Mouse (Mus musculus) cerebellum, adult 2 months (tissue): Measurements from ENCODE around the gene Fyn. TPM values are rescaled to one million over a fixed set of nuclear protein-coding genes. Genes with fewer than 3 reads are reported as not detected.

Source experiments
- DNase-seq, 2 experiments: peaks; one replicate each; pipeline ENCODE4 v3.0.0; 2021
- H3K27ac ChIP-seq: fragments of 200-500 bp; 2 replicates; pipeline ENCODE4 v1.5.1; 2012; ENCODE audit warnings: low read length, control low read depth, inconsistent platforms; ENCODE audit not compliant: insufficient read depth
- H3K27me3 ChIP-seq: fragments of 200-500 bp; 2 replicates; pipeline ENCODE4 v1.6.1; 2012; ENCODE audit warnings: inconsistent platforms, mild to moderate bottlenecking, low read length, moderate library complexity; ENCODE audit not compliant: control insufficient read depth, insufficient read depth
- H3K4me1 ChIP-seq: fragments of 200-500 bp; 2 replicates; pipeline ENCODE4 v1.6.1; 2011; ENCODE audit warnings: low read length; ENCODE audit not compliant: control insufficient read depth, insufficient read depth
- H3K4me3 ChIP-seq: fragments of 200-500 bp; replicated peaks from 2 replicates; pipeline ENCODE3; 2011; ENCODE audit warnings: mild to moderate bottlenecking, low read depth, low read length, control low read depth; ENCODE audit not compliant: insufficient read depth
- CTCF ChIP-seq: fragments of 200-500 bp; IDR thresholded peaks from 2 replicates; pipeline ENCODE4 v1.5.1; 2011; ENCODE audit warnings: low read depth, mild to moderate bottlenecking, control low read depth, low read length, moderate library complexity, borderline replicate concordance; ENCODE audit not compliant: insufficient read depth
- POLR2A ChIP-seq: fragments of 200-500 bp; IDR thresholded peaks from 2 replicates; pipeline ENCODE4 v1.6.1; 2011; ENCODE audit warnings: low read length, control low read depth, borderline replicate concordance; ENCODE audit not compliant: insufficient read depth
- WGBS: fragments of 180-500 bp; shearing (Covaris S2); methylation state at CpG from one replicate; pipeline ENCODE4 v1.1.7; 2018; 5-methylcytosine and 5-hydroxymethylcytosine counted together
- polyA plus RNA-seq: library from polyadenylated mRNA; depleted of rRNA; stranded (reverse); fragments of >200 nt; gene quantifications from 2 replicates; pipeline ENCODE4 v1.2.3, GENCODE M21; 2012

Gene Fyn
- polyA plus RNA-seq, 1 experiment: 104 TPM

- Histone ChIP-seq H3K27ac (no peak overlapping the region), H3K4me3 (no peak overlapping the region), H3K4me1 (peaks cover 62% of the 10 kb centered on the region), H3K27me3 (no peaks in the 10 kb centered on the region)
- 18% methylated on average over 13 of the region's 13 CpGs for WGBS
- peak; percentile 80 to 82 for DNase-seq
- TF ChIP-seq CTCF (no peak), POLR2A (no peak)
Observed at GRCm38 (mm10) chr10:39501977-39502706, 133.5 kb downstream of the Fyn start.

GRCm38 (mm10) chr10:39503331-39503730 lies 134.7 kb downstream of the Fyn start:
- DNase-seq: no peak
- Histone ChIP-seq H3K4me1 (peaks cover 61% of the 10 kb centered on the region), H3K27ac (no peak overlapping the region), H3K27me3 (no peaks in the 10 kb centered on the region), H3K4me3 (no peak overlapping the region)
- WGBS: 98% methylated on average over 5 of the region's 5 CpGs
- TF ChIP-seq CTCF (no peak), POLR2A (no peak)

DNA sequence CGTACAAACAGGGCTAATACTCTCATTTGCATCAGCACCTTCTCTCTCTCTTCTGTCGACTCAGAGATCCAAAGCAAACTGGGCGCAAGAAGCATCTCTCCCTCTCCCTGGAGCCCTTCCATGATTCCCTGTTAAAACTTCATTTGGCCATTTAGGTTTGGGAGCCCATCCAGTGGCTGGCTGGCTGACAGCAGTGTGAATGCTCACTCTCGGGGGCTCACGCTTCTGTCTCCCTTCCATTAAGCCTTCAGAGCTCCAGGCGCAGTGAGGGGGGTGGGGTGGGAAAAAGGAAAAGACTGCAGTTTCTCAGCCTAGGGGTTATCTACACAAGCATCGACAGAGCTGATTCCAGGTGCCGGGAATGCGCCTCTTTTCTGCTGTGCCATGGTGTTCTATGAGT lies 136.4 kb downstream of the Fyn start:
- 35% methylated on average over 9 of the region's 9 CpGs for WGBS
- TF ChIP-seq CTCF (no peak), POLR2A (no peak)
- Histone ChIP-seq H3K4me1 (peaks cover 60% of the 10 kb centered on the region), H3K27me3 (no peaks in the 10 kb centered on the region), H3K4me3 (no peak overlapping the region), H3K27ac (no peak overlapping the region)
- DNase-seq: peak in 1 of 2 experiments; percentile 33

DNA sequence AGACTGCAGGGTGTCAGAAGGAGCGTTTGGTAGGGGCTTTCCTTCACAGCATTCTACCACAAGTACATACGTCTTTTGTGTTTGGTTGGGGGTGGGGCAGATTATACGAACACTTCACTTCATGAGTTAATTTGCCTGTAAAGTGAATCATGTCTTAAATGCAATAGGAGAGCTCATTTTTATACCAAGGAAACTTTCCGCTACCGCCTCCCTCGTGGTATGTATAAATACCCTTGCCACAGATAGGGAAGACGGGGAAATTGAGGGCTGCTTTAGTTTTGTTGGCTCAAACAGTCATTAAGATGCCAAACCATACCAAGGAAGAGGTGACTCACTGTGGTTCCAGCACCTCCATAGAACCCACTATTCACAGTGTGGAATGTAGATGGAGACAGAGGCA lies 137.0 kb downstream of the Fyn start:
- Histone ChIP-seq H3K27me3 (no peaks in the 10 kb centered on the region), H3K27ac (no peak overlapping the region), H3K4me1 (peaks cover 63% of the 10 kb centered on the region), H3K4me3 (no peak overlapping the region)
- 86% methylated on average over 7 of the region's 7 CpGs for WGBS
- TF ChIP-seq POLR2A (no peak), CTCF (no peak)
- DNase-seq: no peak

DNA sequence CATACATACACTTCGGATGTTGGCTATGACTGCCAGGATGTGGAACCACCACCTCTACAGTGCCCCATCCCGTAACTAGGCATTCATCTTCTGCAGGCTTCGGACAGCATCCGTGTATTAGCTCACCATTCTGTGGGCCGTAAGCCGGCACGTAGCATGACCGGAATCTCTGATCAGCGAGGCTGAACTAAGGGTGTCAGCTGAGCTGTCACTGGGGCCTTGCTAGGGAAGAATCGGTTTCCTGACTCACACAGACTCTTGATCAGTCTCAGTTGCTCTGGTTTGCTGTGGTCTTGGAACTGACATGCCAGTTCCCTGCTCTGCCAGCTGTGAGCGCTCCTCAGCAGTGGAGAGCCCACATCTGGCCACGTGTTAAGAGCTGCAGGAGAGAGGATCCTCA lies 137.7 kb downstream of the Fyn start:
- peaks cover 60% of the 10 kb centered on the region for H3K4me1 ChIP-seq
- H3K27ac ChIP-seq: 0 out of 2 replicates have a peak overlapping the region, but pooled peaks have one; percentile 9
- peak in 1 of 2 experiments; percentile 33 for DNase-seq
- TF ChIP-seq POLR2A: no peak
- TF ChIP-seq CTCF: no peak
- 33% methylated on average over 12 of the region's 12 CpGs for WGBS
- no peak overlapping the region for H3K4me3 ChIP-seq
- no peaks in the 10 kb centered on the region for H3K27me3 ChIP-seq

- peaks cover 60% of the 10 kb centered on the region for H3K4me1 ChIP-seq
Observed at GRCm38 (mm10) chr10:39506831-39507230, 138.2 kb downstream of the Fyn start.

DNA sequence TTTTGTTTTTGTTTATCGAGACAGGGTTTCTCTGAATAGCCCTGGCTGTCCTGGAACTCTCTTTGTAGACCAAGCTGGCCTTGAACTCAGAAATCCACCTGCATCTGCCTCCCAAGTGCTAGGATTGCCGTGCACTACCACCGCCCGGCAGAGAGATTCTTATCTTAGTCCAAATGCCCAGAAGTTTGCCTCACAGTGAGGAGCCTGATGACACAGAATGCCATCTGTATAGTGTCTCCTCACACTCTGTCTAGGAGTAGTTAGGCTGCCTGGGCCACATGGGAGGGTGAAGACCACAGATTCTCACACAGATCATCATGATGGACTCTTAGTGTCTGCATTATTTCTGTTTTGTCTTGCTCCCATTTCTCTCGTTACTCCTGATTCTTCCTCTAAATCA lies 140.1 kb downstream of the Fyn start:
- 38% methylated on average over 5 of the region's 5 CpGs for WGBS
- Histone ChIP-seq H3K27ac (no peak overlapping the region), H3K4me1 (peaks cover 65% of the 10 kb centered on the region), H3K4me3 (no peak overlapping the region), H3K27me3 (no peaks in the 10 kb centered on the region)
- peak in 1 of 2 experiments; percentile 53 for DNase-seq
- TF ChIP-seq CTCF (no peak), POLR2A (no peak)

More at GRCm38 (mm10) chr10:39506831-39507230, 138.2 kb downstream of the Fyn start:
- TF ChIP-seq CTCF: peak; percentile 32; the same call in 1 of the 2 replicates
- TF ChIP-seq POLR2A: no peak
- Histone ChIP-seq H3K4me3 (no peak overlapping the region), H3K27me3 (no peaks in the 10 kb centered on the region), H3K27ac (0 out of 2 replicates have a peak overlapping the region, but pooled peaks have one; percentile 9)
- 11% methylated on average over 7 of the region's 7 CpGs for WGBS
- DNase-seq: peak; percentile 68 to 79

- peaks cover 68% of the 10 kb centered on the region for H3K4me1 ChIP-seq
- H3K4me3 ChIP-seq: no peak overlapping the region
- TF ChIP-seq CTCF (no peak), POLR2A (no peak)
- DNase-seq: no peak
- WGBS: 87% methylated on average over 8 of the region's 8 CpGs
- H3K27me3 ChIP-seq: no peaks in the 10 kb centered on the region
- H3K27ac ChIP-seq: no peak overlapping the region
Observed at GRCm38 (mm10) chr10:39509937-39510336, 141.3 kb downstream of the Fyn start.
